Mouse (Mus musculus): ENCODE data around the gene Ttf2.

DNA sequence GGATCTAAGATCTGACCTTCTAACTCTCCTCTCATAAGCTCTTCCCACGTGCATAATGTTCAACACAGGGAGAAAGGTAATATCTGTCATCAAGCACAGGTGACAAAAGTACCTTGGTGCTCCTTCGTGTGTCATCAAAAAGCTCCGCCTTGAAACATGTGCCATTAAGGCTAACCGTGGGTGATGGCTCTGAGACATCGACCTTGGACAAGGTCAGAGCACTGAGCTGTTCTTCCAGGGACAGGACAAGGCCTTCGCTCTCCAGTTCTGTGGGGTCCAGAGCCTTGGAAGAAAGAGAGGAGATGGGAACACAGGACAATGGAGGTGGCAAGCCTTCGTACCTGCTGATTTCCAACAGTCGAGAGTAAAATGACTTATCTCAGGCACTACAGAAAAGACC is 22.2 kb downstream of the Ttf2 start:
- TF ChIP-seq CTCF (conservative IDR thresholded peaks at IDR 0.05; ENCODE audit: insufficient read depth, insufficient read length, low read depth, low read length): no peak
- no peak for TF ChIP-seq POLR2A (IDR thresholded peaks at IDR 0.05; ENCODE audit: low read depth, low read length)

Measured in kidney, adult 2 months (tissue).